Mouse (Mus musculus) neural tube, embryonic 11.5 days (tissue): Measurements from ENCODE around the gene Mettl7a1. TPM values are rescaled to one million over a fixed set of nuclear protein-coding genes. Genes with fewer than 3 reads are reported as not detected.
"Not testable (repeated sequence)": the region's sequence is repeated elsewhere in the genome, so short reads cannot be mapped to it uniquely, and the experiment has no call there.

Experiments used
- ATAC-seq: fragments of 200-750 bp; cut with Nextera tagmentation; 2 replicates; pipeline ENCODE4 v1.8.0; 2017; ENCODE audit warnings: moderate number of reproducible peaks, mild to moderate bottlenecking, moderate TSS enrichment, moderate library complexity; ENCODE audit not compliant: insufficient read depth, low FRiP score, low TSS enrichment
- DNase-seq: peaks from one replicate; pipeline ENCODE4 v3.0.0-alpha.2; 2015; ENCODE audit warnings: low spot score
- H3K27ac ChIP-seq: fragments of 300-500 bp; sonication (generic); 2 replicates; pipeline ENCODE4 v1.5.1; 2014; ENCODE audit warnings: low read depth, mild to moderate bottlenecking, low read length
- H3K27me3 ChIP-seq: fragments of 300-500 bp; sonication (generic); 2 replicates; pipeline ENCODE4 v1.6.1; 2014; ENCODE audit warnings: mild to moderate bottlenecking, low read length, mixed read lengths; ENCODE audit not compliant: control insufficient read depth, insufficient read depth
- H3K36me3 ChIP-seq: fragments of 300-500 bp; sonication (generic); 2 replicates; pipeline ENCODE4 v1.6.1; 2014; ENCODE audit warnings: mild to moderate bottlenecking, low read length, moderate library complexity, mixed read lengths; ENCODE audit not compliant: control insufficient read depth, insufficient read depth
- H3K4me1 ChIP-seq: fragments of 300-500 bp; sonication (generic); 2 replicates; pipeline ENCODE4 v1.6.1; 2014; ENCODE audit warnings: low read length, mixed read lengths; ENCODE audit not compliant: control insufficient read depth, insufficient read depth
- H3K4me2 ChIP-seq: fragments of 300-500 bp; sonication (generic); 2 replicates; pipeline ENCODE4 v1.6.1; 2014; ENCODE audit warnings: low read depth, mild to moderate bottlenecking, moderate library complexity
- H3K4me3 ChIP-seq: fragments of 300-500 bp; sonication (generic); 2 replicates; pipeline ENCODE4 v1.5.1; 2014; ENCODE audit warnings: low read depth, low read length
- H3K9ac ChIP-seq: fragments of 300-500 bp; sonication (generic); 2 replicates; pipeline ENCODE4 v1.6.1; 2014; ENCODE audit warnings: mild to moderate bottlenecking, low read length
- H3K9me3 ChIP-seq: fragments of 300-500 bp; sonication (generic); 2 replicates; pipeline ENCODE4 v1.6.1; 2016; ENCODE audit warnings: low read length; ENCODE audit not compliant: control insufficient read depth
- WGBS: fragments of 180-500 bp; shearing (Covaris S2); extraction: QIAGEN DNeasy Blood & Tissue Kit; methylation state at CpG from one replicate; pipeline ENCODE4 v1.1.7; 2014; 5-methylcytosine and 5-hydroxymethylcytosine counted together
- polyA plus RNA-seq: library from polyadenylated mRNA; unstranded; fragments of >200 nt; fragmentation: Nextera tagmentation; extraction: Ambion mirVana; gene quantifications from 2 replicates; pipeline ENCODE4 v1.2.1, GENCODE M21; 2014

Gene Mettl7a1
- polyA plus RNA-seq, 1 experiment from 2014 or later: 3.8 TPM

GRCm38 (mm10) chr15:100377847-100378505 is 74.0 kb downstream of the Mettl7a1 start:
- H3K4me1 ChIP-seq, H3K9ac ChIP-seq, H3K4me2 ChIP-seq, H3K4me3 ChIP-seq, ATAC-seq, DNase-seq, H3K9me3 ChIP-seq, H3K27me3 ChIP-seq, H3K36me3 ChIP-seq, H3K27ac ChIP-seq: not testable (repeated sequence)
- 21% methylated on average over 2 of the region's 9 CpGs for WGBS

Other genes with a start within 250 kb of the Mettl7a1 start
- 24.5 and 27.3 TPM in 2 replicates for gene Atf1, start 76.3 kb upstream of the Mettl7a1 start, polyA plus RNA-seq
- gene Tmprss12, start 23.3 kb upstream of the Mettl7a1 start, polyA plus RNA-seq: not detected in 2 replicates
- not detected in 2 replicates for gene Mettl7a3, start 30.8 kb downstream of the Mettl7a1 start, polyA plus RNA-seq
- 0.16 TPM in 1 of 2 replicates, not detected in the other for gene Methig1, start 49.0 kb downstream of the Mettl7a1 start, polyA plus RNA-seq
- 0.15 TPM in 1 of 2 replicates, not detected in the other for gene Mettl7a2, start 49.1 kb downstream of the Mettl7a1 start, polyA plus RNA-seq
- gene Higd1c, start 60.4 kb downstream of the Mettl7a1 start, polyA plus RNA-seq: not detected in 2 replicates
- gene Gm5475, start 118.0 kb downstream of the Mettl7a1 start, polyA plus RNA-seq: 0.08 TPM in 1 of 2 replicates, not detected in the other
- 18.2 and 21.6 TPM in 2 replicates for gene Slc11a2, start 120.9 kb downstream of the Mettl7a1 start, polyA plus RNA-seq
- gene Letmd1, start 164.9 kb downstream of the Mettl7a1 start, polyA plus RNA-seq: 47.3 and 51.1 TPM in 2 replicates
- gene Csrnp2, start 191.3 kb downstream of the Mettl7a1 start, polyA plus RNA-seq: 28.9 and 29.9 TPM in 2 replicates
- gene Tfcp2, start 247.9 kb downstream of the Mettl7a1 start, polyA plus RNA-seq: 30.2 and 31.3 TPM in 2 replicates